Mouse (Mus musculus) olfactory bulb, adult 2 months (tissue): ENCODE data around the gene Isl2. TPM values are rescaled to one million over a fixed set of nuclear protein-coding genes. Genes with fewer than 3 reads are reported as not detected.

Experiments
- H3K27ac ChIP-seq: fragments of 200-500 bp; 2 replicates; pipeline ENCODE4 v1.5.1; 2012; ENCODE audit warnings: low read depth, low read length; ENCODE audit not compliant: insufficient read depth
- H3K4me1 ChIP-seq: fragments of 200-500 bp; 2 replicates; pipeline ENCODE4 v1.6.1; 2012; ENCODE audit warnings: low read length; ENCODE audit not compliant: control insufficient read depth, insufficient read depth
- H3K4me3 ChIP-seq: fragments of 200-500 bp; 2 replicates; pipeline ENCODE4 v1.5.1; 2012; ENCODE audit warnings: mild to moderate bottlenecking, low read depth, low read length, moderate library complexity; ENCODE audit not compliant: insufficient read depth
- CTCF ChIP-seq: fragments of 200-500 bp; IDR thresholded peaks from 2 replicates; pipeline ENCODE4 v1.5.1; 2012; ENCODE audit warnings: low read depth, mild to moderate bottlenecking, low read length, moderate library complexity; ENCODE audit not compliant: insufficient read depth
- POLR2A ChIP-seq: fragments of 200-500 bp; IDR thresholded peaks from 2 replicates; pipeline ENCODE4 v1.6.1; 2012; ENCODE audit warnings: mild to moderate bottlenecking, low read depth, low read length, moderate library complexity; ENCODE audit not compliant: insufficient read depth
- WGBS: fragments of 180-500 bp; shearing (Covaris S2); methylation state at CpG from one replicate; pipeline ENCODE4 v1.1.7; 2018; 5-methylcytosine and 5-hydroxymethylcytosine counted together
- polyA plus RNA-seq: library from polyadenylated mRNA; stranded (reverse); fragments of >200 nt; gene quantifications from 2 replicates; pipeline ENCODE4 v1.2.4, GENCODE M21; 2012; ENCODE audit warnings: low replicate concordance; ENCODE audit not compliant: missing spikeins, insufficient read depth, insufficient read length

The Isl2 gene
- polyA plus RNA-seq, 1 experiment, result not detected

- TF ChIP-seq POLR2A (no peak), CTCF (no peak)
- Histone ChIP-seq H3K27ac (no peak overlapping the region), H3K4me3 (no peak overlapping the region), H3K4me1 (no peaks in the 10 kb centered on the region)
- WGBS, result 51% methylated on average over 1 of the region's 1 CpGs
Observed at GRCm38 (mm10) chr9:55576571-55576970, 38.1 kb downstream of the Isl2 start.

- Histone ChIP-seq H3K27ac (no peak overlapping the region), H3K4me1 (no peaks in the 10 kb centered on the region), H3K4me3 (no peak overlapping the region)
- no peak for TF ChIP-seq CTCF
- no peak for TF ChIP-seq POLR2A
- WGBS, result 80% methylated on average over 3 of the region's 3 CpGs
Observed at GRCm38 (mm10) chr9:55581414-55581813, 42.9 kb downstream of the Isl2 start.

GRCm38 (mm10) chr9:55586141-55586540 lies 47.7 kb downstream of the Isl2 start:
- H3K4me1 ChIP-seq, result no peaks in the 10 kb centered on the region
- WGBS, result 94% methylated on average over 6 of the region's 6 CpGs
- no peak overlapping the region for H3K4me3 ChIP-seq
- no peak overlapping the region for H3K27ac ChIP-seq
- TF ChIP-seq POLR2A (no peak), CTCF (no peak)

Other genes with a start within 250 kb of the Isl2 start
- gene Nrg4, start 211.8 kb upstream of the Isl2 start, polyA plus RNA-seq, result not detected in 2 replicates
- gene Tmem266, start 211.8 kb upstream of the Isl2 start, polyA plus RNA-seq, result not detected in 2 replicates
- not detected in 2 replicates for gene Etfa, start 26.4 kb upstream of the Isl2 start, polyA plus RNA-seq